Mouse (Mus musculus) spleen, adult 18-20 months (tissue): ENCODE data around the gene Socs3.

ENCODE experiments used
- DNase-seq, 2 experiments: peaks; one replicate each; pipeline ENCODE4 v3.0.0; 2022; ENCODE audit warnings: mixed read lengths in 2 of 2

Gene Socs3

GRCm38 (mm10) chr11:117994250-117995057 is 24.6 kb upstream of the Socs3 start:
- DNase-seq = no peak

- DNase-seq = no peak
Observed at GRCm38 (mm10) chr11:117993190-117994175, 23.6 kb upstream of the Socs3 start.

GRCm38 (mm10) chr11:117991502-117992470 is 21.9 kb upstream of the Socs3 start:
- DNase-seq = no peak

- DNase-seq = no peak
Observed at GRCm38 (mm10) chr11:117989926-117990325, 20.1 kb upstream of the Socs3 start.

- no peak for DNase-seq
Observed at GRCm38 (mm10) chr11:117989241-117989640, 19.4 kb upstream of the Socs3 start.

GRCm38 (mm10) chr11:117987968-117988367 is 18.1 kb upstream of the Socs3 start:
- DNase-seq = no peak

GRCm38 (mm10) chr11:117987032-117987451 is 17.2 kb upstream of the Socs3 start:
- DNase-seq = peak in 1 of 2 experiments; percentile 38

GRCm38 (mm10) chr11:117986126-117987031 is 16.5 kb upstream of the Socs3 start, which contains the start of gene Pgs1:
Gene Pgs1 (plus strand): TSS chr11:117986292.
- DNase-seq = peak; percentile 81 to 89

- no peak for DNase-seq
Observed at GRCm38 (mm10) chr11:117983770-117984169, 13.9 kb upstream of the Socs3 start.

- DNase-seq = no peak
Observed at GRCm38 (mm10) chr11:117982426-117982825, 12.6 kb upstream of the Socs3 start.

GRCm38 (mm10) chr11:117979388-117979787 is 9.5 kb upstream of the Socs3 start:
- no peak for DNase-seq

- no peak for DNase-seq
Observed at GRCm38 (mm10) chr11:117977694-117978360, 8.0 kb upstream of the Socs3 start.

GRCm38 (mm10) chr11:117976081-117976582 is 6.3 kb upstream of the Socs3 start:
- DNase-seq = peak; percentile 56 to 57

- DNase-seq = no peak
Observed at GRCm38 (mm10) chr11:117975211-117975967, 5.5 kb upstream of the Socs3 start.

- no peak for DNase-seq
Observed at GRCm38 (mm10) chr11:117974327-117975125, 4.7 kb upstream of the Socs3 start.

- no peak for DNase-seq
Observed at GRCm38 (mm10) chr11:117973569-117973968, 3.7 kb upstream of the Socs3 start.

GRCm38 (mm10) chr11:117972656-117973558 is 3.1 kb upstream of the Socs3 start:
- no peak for DNase-seq
